33 mouse cellular contexts compared by ENCODE assay signal in the genomic region with DNA sequence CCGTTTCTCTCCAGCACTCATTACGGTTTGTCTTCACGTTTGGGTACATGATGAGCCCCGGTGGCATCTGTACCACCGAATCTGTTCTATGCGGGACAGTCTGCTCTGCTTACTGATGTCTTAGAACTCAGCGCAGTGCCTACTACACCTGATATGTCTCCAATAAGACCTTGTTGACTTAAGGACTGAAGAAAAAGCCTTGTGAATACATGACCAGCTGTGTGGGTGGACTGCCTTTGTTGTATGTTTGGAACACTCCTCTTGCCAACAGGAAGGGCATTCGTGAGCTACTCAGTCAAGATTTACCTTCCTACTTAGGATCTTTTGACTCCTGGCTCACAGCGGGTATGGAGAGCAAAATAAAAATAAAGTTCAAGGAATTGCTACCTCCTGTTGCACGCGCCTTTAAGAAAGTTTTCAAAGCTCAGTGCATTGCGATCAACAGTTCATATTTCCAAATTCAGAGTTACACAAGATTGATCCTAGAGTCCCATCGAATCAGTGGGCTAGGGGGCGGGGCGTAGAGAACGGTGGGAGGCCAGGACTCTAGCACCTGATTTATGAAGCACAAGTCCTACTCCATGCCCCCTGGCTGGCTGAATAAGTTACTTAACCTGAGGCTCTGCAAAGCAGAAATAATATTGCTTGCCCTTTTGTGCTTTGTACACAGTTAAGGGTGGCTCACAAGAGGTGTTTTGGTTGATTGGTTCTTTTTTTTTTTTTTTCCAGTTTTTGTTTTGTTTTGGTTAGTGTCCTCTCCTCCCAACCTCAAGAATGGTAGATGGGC. TPM values are rescaled to one million over a fixed set of nuclear protein-coding genes. Genes with fewer than 3 reads are reported as not detected.
DNase-seq lines count a peak whose midpoint lies in the region; ATAC-seq and TF ChIP-seq lines count a peak whose summit lies in the region.
"Had no signal": no experiment of that assay in that cellular context is flagged by ENCODE, and none has a peak within 500 bp of the region (broad histone marks: within the 10 kb centered on the region; RNA-seq: fewer than 3 reads in every experiment).

No protein-coding gene starts in this region.

- no peaks in the 10 kb centered on the region for H3K4me1 ChIP-seq in heart, embryonic 10.5 days
- no peaks in the 10 kb centered on the region for H3K4me1 ChIP-seq in kidney, postnatal 0 days (replicated peaks; ENCODE audit: insufficient read depth, low read length)
- no peaks in the 10 kb centered on the region for H3K4me1 ChIP-seq in stomach, embryonic 16.5 days (ENCODE audit: control insufficient read depth, insufficient read depth, low read length)
- H3K4me1 ChIP-seq: embryonic facial prominence, embryonic 10.5 days; embryonic facial prominence, embryonic 15.5 days; heart, embryonic 13.5 days; hindbrain, embryonic 10.5 days; hindbrain, embryonic 15.5 days; lung, embryonic 15.5 days; midbrain, embryonic 12.5 days; neural tube, embryonic 12.5 days had no signal

- no peak for TF ChIP-seq CTCF in kidney, postnatal 0 days (IDR thresholded peaks at IDR 0.05; ENCODE audit: low read depth)

- no peak overlapping the region for H3K4me2 ChIP-seq in kidney, postnatal 0 days (ENCODE audit: low read length)
- no peak overlapping the region for H3K4me2 ChIP-seq in stomach, embryonic 16.5 days (ENCODE audit: low read depth, low read length)
- H3K4me2 ChIP-seq: embryonic facial prominence, embryonic 15.5 days; heart, embryonic 13.5 days; hindbrain, embryonic 15.5 days; lung, embryonic 15.5 days; midbrain, embryonic 12.5 days; neural tube, embryonic 12.5 days had no signal

- H3K9me3 ChIP-seq in heart, embryonic 10.5 days, result no peaks in the 10 kb centered on the region
- H3K9me3 ChIP-seq in kidney, postnatal 0 days (replicated peaks; ENCODE audit: low read length), result no peaks in the 10 kb centered on the region
- H3K9me3 ChIP-seq in stomach, embryonic 16.5 days (replicated peaks; ENCODE audit: control insufficient read depth, low read length), result no peaks in the 10 kb centered on the region
- H3K9me3 ChIP-seq: embryonic facial prominence, embryonic 10.5 days; embryonic facial prominence, embryonic 15.5 days; heart, embryonic 13.5 days; hindbrain, embryonic 10.5 days; hindbrain, embryonic 15.5 days; lung, embryonic 15.5 days; midbrain, embryonic 12.5 days; neural tube, embryonic 12.5 days had no signal

- no peak overlapping the region for H3K4me3 ChIP-seq in heart, embryonic 10.5 days
- H3K4me3 ChIP-seq in kidney, postnatal 0 days (replicated peaks; ENCODE audit: low read depth, low read length), result no peak overlapping the region
- no peak overlapping the region for H3K4me3 ChIP-seq in stomach, embryonic 16.5 days (replicated peaks; ENCODE audit: low read length)
- H3K4me3 ChIP-seq: embryonic facial prominence, embryonic 10.5 days; embryonic facial prominence, embryonic 15.5 days; heart, adult 2 months; heart, embryonic 13.5 days; hindbrain, embryonic 10.5 days; hindbrain, embryonic 15.5 days; lung, embryonic 15.5 days; midbrain, embryonic 12.5 days; myocyte; neural tube, embryonic 12.5 days had no signal

- DNase-seq in heart, embryonic 10.5 days (ENCODE audit: low spot score), result peak; percentile 60
- DNase-seq in heart, postnatal 36 days, result no peak
- no peak for DNase-seq in kidney, postnatal 0 days (ENCODE audit: low spot score)
- no peak for DNase-seq in kidney, postnatal 14 days
- DNase-seq in 416B (ENCODE audit: low read depth), result peak; percentile 17
- no peak for DNase-seq in spleen, adult 12 weeks (ENCODE audit: low spot score)
- DNase-seq: adrenal gland, adult 8-10 months; cerebellum, adult 2 months; cerebellum, postnatal 25 days; gastrocnemius, postnatal 25 days; heart, adult 2 months; heart, postnatal 10 days; kidney, adult 8-10 months; layer of hippocampus, adult 9-11 months; liver; right cerebral cortex, adult 18-20 months; right cerebral cortex, postnatal 4 days had no signal

- ATAC-seq in kidney, postnatal 0 days (replicated peaks; ENCODE audit: low FRiP score, low read depth), result peak; percentile 53; the same call in 1 of the 2 replicates
- ATAC-seq in stomach, embryonic 16.5 days (ENCODE audit: insufficient read depth, low FRiP score), result peak; percentile 55; the same call in 1 of the 2 replicates
- ATAC-seq: forebrain, embryonic 14.5 days; inflammation-experienced regulatory T-cells, adult 6 months had no signal

- peaks cover 16% of the 10 kb centered on the region; the same call in 1 of the 2 replicates for H3K27me3 ChIP-seq in heart, embryonic 10.5 days (ENCODE audit: insufficient read depth, poor library complexity, severe bottlenecking)
- H3K27me3 ChIP-seq in kidney, postnatal 0 days (ENCODE audit: insufficient read depth, low read length), result no peaks in the 10 kb centered on the region
- no peaks in the 10 kb centered on the region for H3K27me3 ChIP-seq in stomach, embryonic 16.5 days (ENCODE audit: control insufficient read depth, insufficient read depth, low read length)
- H3K27me3 ChIP-seq: embryonic facial prominence, embryonic 15.5 days; hindbrain, embryonic 15.5 days; lung, embryonic 15.5 days; midbrain, embryonic 12.5 days; neural tube, embryonic 12.5 days had no signal

- 84% methylated on average over 16 of the region's 16 CpGs for WGBS in heart, embryonic 10.5 days
- 52% methylated on average over 16 of the region's 16 CpGs for WGBS in kidney, postnatal 0 days
- 70% methylated on average over 16 of the region's 16 CpGs for WGBS in stomach, embryonic 16.5 days

- intact Hi-C loops in heart, postnatal 36 days (cut with DNase I), result no loop called here

- H3K36me3 ChIP-seq in heart, embryonic 10.5 days, result no peaks in the 10 kb centered on the region
- no peaks in the 10 kb centered on the region for H3K36me3 ChIP-seq in kidney, postnatal 0 days (ENCODE audit: insufficient read depth, low read length)
- H3K36me3 ChIP-seq in stomach, embryonic 16.5 days (ENCODE audit: control insufficient read depth, insufficient read depth, low read length), result no peaks in the 10 kb centered on the region
- H3K36me3 ChIP-seq: embryonic facial prominence, embryonic 10.5 days; embryonic facial prominence, embryonic 15.5 days; G1E; heart, embryonic 13.5 days; hindbrain, embryonic 10.5 days; hindbrain, embryonic 15.5 days; lung, embryonic 15.5 days; midbrain, embryonic 12.5 days; neural tube, embryonic 12.5 days had no signal

- no peak overlapping the region for H3K27ac ChIP-seq in heart, embryonic 10.5 days
- H3K27ac ChIP-seq in kidney, postnatal 0 days, result no peak overlapping the region
- no peak overlapping the region for H3K27ac ChIP-seq in stomach, embryonic 16.5 days (ENCODE audit: low read length)
- H3K27ac ChIP-seq: embryonic facial prominence, embryonic 10.5 days; embryonic facial prominence, embryonic 15.5 days; heart, adult 2 months; heart, embryonic 13.5 days; hindbrain, embryonic 10.5 days; hindbrain, embryonic 15.5 days; liver, embryonic 14.5 days; lung, embryonic 15.5 days; midbrain, embryonic 12.5 days; neural tube, embryonic 12.5 days had no signal

- no peak overlapping the region for H3K9ac ChIP-seq in kidney, postnatal 0 days (ENCODE audit: low read depth, low read length)
- no peak overlapping the region for H3K9ac ChIP-seq in stomach, embryonic 16.5 days (ENCODE audit: low read length)
- H3K9ac ChIP-seq: embryonic facial prominence, embryonic 15.5 days; heart, embryonic 13.5 days; hindbrain, embryonic 15.5 days; liver, embryonic 14.5 days; lung, embryonic 15.5 days; midbrain, embryonic 12.5 days; neural tube, embryonic 12.5 days had no signal

RNA-seq across cellular contexts. Expression of gene Fasl, which starts 45.6 kb away (rescaled TPM):
- not detected in 2 replicates for polyA plus RNA-seq in heart, embryonic 10.5 days (2016; fragmentation: Nextera tagmentation; extraction: Ambion mirVana)
- not detected for total RNA-seq in heart, postnatal 36 days (2021)
- not detected in 2 replicates for polyA plus RNA-seq in kidney, postnatal 0 days (2015; fragmentation: Nextera tagmentation; extraction: Ambion mirVana)
- polyA plus RNA-seq in stomach, embryonic 16.5 days (2015; fragmentation: Nextera tagmentation; extraction: Ambion mirVana), result not detected in 2 replicates
- total RNA-seq: adrenal gland, postnatal 4 days; gastrocnemius, postnatal 25 days; heart, adult 2 months; heart, postnatal 10 days had no signal
- polyA plus RNA-seq: embryonic facial prominence, embryonic 10.5 days; embryonic facial prominence, embryonic 15.5 days; G1E; heart, embryonic 13.5 days; hindbrain, embryonic 10.5 days; limb, embryonic 11.5 days; midbrain, embryonic 12.5 days; myocyte had no signal

Comparison
In these comparisons a context has a peak if more than half of its experiments do, and no peak if none do; other contexts are left out.
1. DNase-seq: peak in heart, embryonic 10.5 days (single experiment) and 416B (single experiment); none in heart, postnatal 36 days (0 of 2), kidney, postnatal 0 days (single experiment), kidney, postnatal 14 days (single experiment) and spleen, adult 12 weeks (single experiment).